Mouse (Mus musculus) midbrain, embryonic 14.5 days (tissue): Measurements from ENCODE around the gene Hoxa7. TPM values are rescaled to one million over a fixed set of nuclear protein-coding genes. Genes with fewer than 3 reads are reported as not detected.
A peak's percentile ranks its signal among the peaks of the same experiment; 100 is the strongest.

Experiments
- ATAC-seq: fragments of 200-750 bp; cut with Nextera tagmentation; 2 replicates; pipeline ENCODE4 v1.8.0; 2017; ENCODE audit warnings: moderate number of reproducible peaks, moderate library complexity; ENCODE audit not compliant: low FRiP score, low TSS enrichment
- DNase-seq: peaks from one replicate; pipeline ENCODE4 v3.0.0-alpha.2; 2015
- H3K27ac ChIP-seq: fragments of 300-500 bp; sonication (generic); replicated peaks from 2 replicates; pipeline ENCODE4 v1.5.1; 2014; ENCODE audit warnings: mild to moderate bottlenecking, low read depth, low read length, moderate library complexity
- H3K27me3 ChIP-seq: fragments of 300-500 bp; sonication (generic); 2 replicates; pipeline ENCODE4 v1.6.1; 2014; ENCODE audit warnings: low read length, control low read depth, mixed read lengths; ENCODE audit not compliant: control insufficient read depth, insufficient read depth
- H3K36me3 ChIP-seq: fragments of 300-500 bp; sonication (generic); 2 replicates; pipeline ENCODE4 v1.6.1; 2014; ENCODE audit warnings: low read length, control low read depth; ENCODE audit not compliant: control insufficient read depth, insufficient read depth
- H3K4me1 ChIP-seq: fragments of 300-500 bp; sonication (generic); 2 replicates; pipeline ENCODE4 v1.6.1; 2014; ENCODE audit warnings: mild to moderate bottlenecking, antibody characterized with exemption, low read length, control low read depth; ENCODE audit not compliant: control insufficient read depth, insufficient read depth
- H3K4me2 ChIP-seq: fragments of 300-500 bp; sonication (generic); 2 replicates; pipeline ENCODE4 v1.6.1; 2014; ENCODE audit warnings: mild to moderate bottlenecking, low read length, moderate library complexity
- H3K4me3 ChIP-seq: fragments of 300-500 bp; sonication (generic); replicated peaks from 2 replicates; pipeline ENCODE4 v1.5.1; 2014; ENCODE audit warnings: low read depth, low read length
- H3K9ac ChIP-seq: fragments of 300-500 bp; sonication (generic); replicated peaks from 2 replicates; pipeline ENCODE4 v1.6.1; 2014; ENCODE audit warnings: mild to moderate bottlenecking, low read length, moderate library complexity
- H3K9me3 ChIP-seq: fragments of 300-500 bp; sonication (generic); 2 replicates; pipeline ENCODE4 v1.6.1; 2016; ENCODE audit warnings: low read length, control low read depth, mixed read lengths; ENCODE audit not compliant: control insufficient read depth
- WGBS: fragments of 180-500 bp; shearing (Covaris S2); extraction: QIAGEN DNeasy Blood & Tissue Kit; methylation state at CpG from one replicate; pipeline ENCODE4 v1.1.7; 2014; 5-methylcytosine and 5-hydroxymethylcytosine counted together
- polyA plus RNA-seq: library from polyadenylated mRNA; unstranded; fragments of >200 nt; fragmentation: Nextera tagmentation; extraction: Ambion mirVana; gene quantifications from 2 replicates; pipeline ENCODE4 v1.2.1, GENCODE M21; 2014

Gene Hoxa7
- polyA plus RNA-seq, 1 experiment from 2014 or later, result not detected

DNA sequence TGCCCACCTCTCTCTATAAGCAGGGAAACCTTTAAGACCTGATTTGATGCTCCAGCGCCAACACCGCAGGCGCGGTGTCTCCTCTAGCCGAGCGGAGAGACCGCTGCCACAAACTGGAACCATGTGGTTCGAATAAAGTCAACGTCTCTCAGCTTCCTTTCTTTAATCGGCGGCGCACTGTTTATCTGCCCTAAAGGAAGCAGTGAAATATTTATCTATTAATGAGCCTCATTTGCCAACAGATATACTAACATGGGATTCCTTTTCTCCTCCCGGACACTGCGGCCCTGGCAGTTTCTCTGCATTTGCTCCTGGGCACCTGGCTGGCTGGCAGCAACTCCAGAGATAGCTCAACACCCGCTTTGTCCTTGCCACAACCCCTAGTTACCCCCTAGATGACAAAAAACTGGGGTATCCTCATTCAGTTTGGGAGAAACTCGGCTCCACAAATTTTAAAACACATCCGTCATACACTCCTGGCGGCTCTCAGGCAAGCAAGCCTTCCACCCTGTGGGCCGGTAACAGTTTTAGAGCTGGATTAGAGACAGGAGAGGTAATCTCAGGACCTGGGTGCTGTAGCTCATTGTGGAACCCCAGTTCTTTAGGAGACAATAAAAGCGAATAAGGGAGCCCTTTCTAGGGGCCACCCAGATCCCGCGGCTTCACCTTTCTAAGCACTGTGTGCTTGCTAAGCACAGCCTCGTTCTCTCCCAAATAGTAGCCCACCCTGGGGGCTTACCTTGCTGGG is 3.6 kb downstream of the Hoxa7 start:
- Histone ChIP-seq H3K4me2 (no peak overlapping the region), H3K27me3 (peaks cover 98% of the 10 kb centered on the region), H3K9me3 (no peaks in the 10 kb centered on the region), H3K4me1 (0 out of 2 replicates have a peak, but pooled peaks cover 3% of the 10 kb centered on the region), H3K27ac (no peak overlapping the region), H3K36me3 (no peaks in the 10 kb centered on the region), H3K9ac (no peak overlapping the region), H3K4me3 (no peak overlapping the region)
- DNase-seq (no peak), ATAC-seq (no peak)
- 4% methylated on average over 23 of the region's 23 CpGs for WGBS

DNA sequence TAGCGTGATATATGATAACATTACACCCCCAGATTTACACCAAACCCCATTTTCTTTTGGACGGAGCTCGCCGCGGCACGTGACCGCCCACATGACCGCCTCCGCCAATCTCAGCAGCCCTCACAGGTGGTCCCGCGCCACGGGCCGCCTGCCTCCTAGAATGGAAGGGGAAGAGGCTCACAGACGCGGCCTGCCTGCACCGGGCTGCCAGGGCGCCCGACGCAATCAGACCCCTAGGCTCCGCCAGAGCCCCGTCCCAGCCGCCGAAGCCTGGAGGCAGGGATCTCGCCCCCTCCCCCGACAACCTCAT is 4.2 kb downstream of the Hoxa7 start:
- Histone ChIP-seq H3K9ac (no peak overlapping the region), H3K4me1 (0 out of 2 replicates have a peak, but pooled peaks cover 3% of the 10 kb centered on the region), H3K4me3 (peak overlapping the region; percentile 15; the same call in 1 of the 2 replicates), H3K27ac (no peak overlapping the region), H3K4me2 (peak overlapping the region; percentile 28), H3K36me3 (no peaks in the 10 kb centered on the region), H3K27me3 (peaks cover 98% of the 10 kb centered on the region), H3K9me3 (no peaks in the 10 kb centered on the region)
- ATAC-seq (no peak), DNase-seq (no peak)
- under 1% methylated on average over 25 of the region's 25 CpGs for WGBS

DNA sequence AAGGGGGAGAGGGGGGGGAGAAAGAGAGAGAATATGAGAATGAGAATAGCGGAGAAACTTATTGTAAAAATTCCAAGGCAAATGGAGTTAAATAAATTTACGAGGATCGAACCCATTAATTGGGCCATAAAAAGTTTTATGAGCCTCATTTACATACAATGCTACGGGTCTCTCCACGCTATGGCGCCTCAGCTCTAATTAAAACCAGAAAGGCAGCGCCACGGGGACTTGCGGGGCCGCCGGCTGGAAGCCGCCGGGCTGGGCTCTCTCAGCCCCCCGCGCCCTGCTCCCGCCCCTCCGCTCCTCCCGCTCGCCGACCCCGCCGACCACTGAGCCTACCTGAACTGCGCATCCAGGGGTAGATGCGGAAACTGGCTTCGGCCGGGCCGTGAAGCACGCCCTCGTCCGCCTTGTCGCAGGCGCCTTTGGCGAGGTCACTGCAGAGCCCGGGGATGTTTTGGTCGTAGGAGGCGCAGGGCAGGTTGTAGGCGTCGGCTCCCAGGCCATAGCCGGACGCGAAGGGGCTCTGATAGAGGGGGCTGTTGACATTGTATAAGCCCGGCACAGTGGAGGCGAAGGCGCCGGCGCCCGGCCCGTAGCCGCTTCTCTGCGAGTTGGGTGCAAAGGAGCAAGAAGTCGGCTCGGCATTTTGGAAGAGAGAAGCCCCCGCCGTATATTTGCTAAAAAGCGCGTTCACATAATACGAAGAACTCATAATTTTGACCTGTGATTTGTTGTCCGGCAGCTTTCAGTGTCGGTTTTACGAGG is 4.8 kb downstream of the Hoxa7 start:
- peak overlapping the region; percentile 28 for H3K4me2 ChIP-seq
- DNase-seq (no peak), ATAC-seq (no peak)
- peaks cover 98% of the 10 kb centered on the region for H3K27me3 ChIP-seq
- WGBS, result 2% methylated on average over 60 of the region's 60 CpGs
- no peak overlapping the region for H3K27ac ChIP-seq
- H3K9ac ChIP-seq, result no peak overlapping the region
- no peaks in the 10 kb centered on the region for H3K36me3 ChIP-seq
- H3K4me3 ChIP-seq, result peak overlapping the region; percentile 15; the same call in 1 of the 2 replicates
- H3K4me1 ChIP-seq, result 0 out of 2 replicates have a peak, but pooled peaks cover 3% of the 10 kb centered on the region
- H3K9me3 ChIP-seq, result no peaks in the 10 kb centered on the region

GRCm38 (mm10) chr6:52215771-52216535 is 5.7 kb downstream of the Hoxa7 start:
- WGBS, result 2% methylated on average over 30 of the region's 30 CpGs
- ATAC-seq, result no peak
- no peak for DNase-seq
- Histone ChIP-seq H3K9ac (no peak overlapping the region), H3K27me3 (peaks cover 99% of the 10 kb centered on the region), H3K36me3 (no peaks in the 10 kb centered on the region), H3K27ac (no peak overlapping the region), H3K4me3 (no peak overlapping the region), H3K4me1 (0 out of 2 replicates have a peak, but pooled peaks cover 3% of the 10 kb centered on the region), H3K9me3 (no peaks in the 10 kb centered on the region), H3K4me2 (no peak overlapping the region)

- Histone ChIP-seq H3K27ac (no peak overlapping the region), H3K4me3 (no peak overlapping the region), H3K4me1 (0 out of 2 replicates have a peak, but pooled peaks cover 3% of the 10 kb centered on the region), H3K4me2 (no peak overlapping the region), H3K36me3 (no peaks in the 10 kb centered on the region), H3K27me3 (peaks cover 98% of the 10 kb centered on the region), H3K9ac (no peak overlapping the region), H3K9me3 (no peaks in the 10 kb centered on the region)
- 11% methylated on average over 3 of the region's 3 CpGs for WGBS
- ATAC-seq, result no peak
- no peak for DNase-seq
These were observed 6.6 kb downstream of the Hoxa7 start for GRCm38 (mm10) chr6:52215070-52215469.

GRCm38 (mm10) chr6:52214271-52214670 is 7.4 kb downstream of the Hoxa7 start:
- H3K4me2 ChIP-seq, result no peak overlapping the region
- DNase-seq (no peak), ATAC-seq (no peak)
- no peaks in the 10 kb centered on the region for H3K9me3 ChIP-seq
- 0 out of 2 replicates have a peak, but pooled peaks cover 3% of the 10 kb centered on the region for H3K4me1 ChIP-seq
- H3K36me3 ChIP-seq, result no peaks in the 10 kb centered on the region
- H3K4me3 ChIP-seq, result no peak overlapping the region
- H3K27ac ChIP-seq, result no peak overlapping the region
- H3K9ac ChIP-seq, result no peak overlapping the region
- WGBS, result 13% methylated on average over 5 of the region's 5 CpGs
- H3K27me3 ChIP-seq, result peaks cover 98% of the 10 kb centered on the region

DNA sequence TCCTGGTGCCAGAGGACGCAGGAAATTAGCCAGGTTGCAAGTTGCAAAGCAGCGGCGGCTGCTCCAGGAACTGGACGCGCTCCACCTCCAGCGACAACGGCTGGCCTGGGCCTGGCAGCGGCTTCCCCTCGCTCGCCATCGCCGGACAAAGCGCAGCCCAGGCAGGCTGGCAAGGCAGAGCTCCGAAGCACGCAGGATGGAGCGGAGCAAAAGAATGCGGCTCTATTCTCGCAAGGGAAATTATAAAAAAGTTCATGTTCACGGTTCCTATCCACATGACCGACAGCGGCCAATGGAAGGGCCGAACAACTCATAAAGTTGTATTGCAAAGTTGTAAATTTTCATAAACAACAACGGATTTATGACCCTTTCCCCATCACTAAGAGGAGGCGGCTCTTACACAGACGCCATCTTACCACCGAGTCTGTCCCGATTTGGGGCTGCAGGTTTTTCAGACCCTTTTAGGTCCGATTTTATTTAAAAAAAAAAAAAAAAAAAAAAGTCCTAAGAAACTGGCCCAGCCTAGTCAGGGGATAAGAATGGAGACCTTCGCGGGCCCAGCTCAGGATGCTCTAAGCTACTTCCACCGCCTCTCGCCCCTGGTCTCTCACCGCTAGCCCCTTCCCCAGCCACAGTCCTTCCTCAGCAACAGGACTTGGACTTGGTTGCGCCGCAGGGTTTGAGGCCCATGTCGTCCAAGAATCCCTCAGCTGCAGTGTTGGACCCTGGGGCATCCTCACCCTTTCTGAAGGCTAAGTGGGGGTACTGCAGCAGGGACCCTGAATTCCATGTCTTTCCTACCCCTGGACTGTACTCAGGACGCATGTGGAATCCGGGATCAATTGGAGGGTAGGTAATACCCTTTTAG is 8.3 kb downstream of the Hoxa7 start, which contains the start of the genes Hoxa3 and Gm28308:
Gene Hoxa3 (minus strand): TSS at position 218 of the 868 bp plus-strand sequence.
Gene Gm28308 (minus strand): TSS at position 221 of the 868 bp plus-strand sequence.
- Histone ChIP-seq H3K4me1 (0 out of 2 replicates have a peak, but pooled peaks cover 3% of the 10 kb centered on the region), H3K9ac (no peak within 1 kb of the TSS), H3K36me3 (no peaks in the 10 kb centered on the region), H3K4me2 (no peak within 1 kb of the TSS), H3K27ac (no peak within 1 kb of the TSS), H3K27me3 (peaks cover 98% of the 10 kb centered on the region), H3K4me3 (no peak within 1 kb of the TSS), H3K9me3 (no peaks in the 10 kb centered on the region)
- DNase-seq, result no peak
- WGBS, result 3% methylated on average over 38 of the region's 38 CpGs
- no peak for ATAC-seq
